Mouse (Mus musculus): ENCODE measurements around the gene Apbb2.

GRCm38 (mm10) chr5:66420011-66420410 lies 198.6 kb downstream of the Apbb2 start:
- TF ChIP-seq POLR2A (IDR thresholded peaks at IDR 0.05; ENCODE audit: insufficient read length, low read depth): no peak
- no peak for TF ChIP-seq MYOD1 (IDR thresholded peaks at IDR 0.05; ENCODE audit: control insufficient read depth in 1 of 3, insufficient read length in 2 of 3, low read depth in 2 of 3)
- no peak for TF ChIP-seq TCF3 (IDR thresholded peaks at IDR 0.05; ENCODE audit: insufficient read length, low read depth)
- TF ChIP-seq MAX (IDR thresholded peaks at IDR 0.05; ENCODE audit: low read depth): no peak
- no peak for TF ChIP-seq E2F4 (IDR thresholded peaks at IDR 0.05; ENCODE audit: insufficient read depth)
- no peak for TF ChIP-seq CEBPB (IDR thresholded peaks at IDR 0.05; ENCODE audit: insufficient read depth, poor library complexity, severe bottlenecking)
- TF ChIP-seq MYOG (IDR thresholded peaks at IDR 0.05; ENCODE audit: control insufficient read depth in 1 of 3, insufficient read depth in 1 of 3, insufficient read length in 2 of 3, low read depth in 2 of 3): no peak
- no peak for TF ChIP-seq POLR2AphosphoS2 (IDR thresholded peaks at IDR 0.05; ENCODE audit: insufficient read length, low read depth)
- no peak for TF ChIP-seq REST (IDR thresholded peaks at IDR 0.05; ENCODE audit: insufficient read depth, insufficient read length)
- no peak for TF ChIP-seq USF1 (IDR thresholded peaks at IDR 0.05; ENCODE audit: low read depth)
